Mouse (Mus musculus): ENCODE data around the gene Cux2. TPM values are rescaled to one million over a fixed set of nuclear protein-coding genes. Genes with fewer than 3 reads are reported as not detected.
A peak's percentile ranks its signal among the peaks of the same experiment; 100 is the strongest.
"Not testable (repeated sequence)": the region's sequence is repeated elsewhere in the genome, so short reads cannot be mapped to it uniquely, and the experiment has no call there.

Cux2 gene
- total RNA-seq, 2 experiments from 2014 or later = 0.17 TPM; not detected in 1

- peak; percentile 28; the same call in 1 of the 2 replicates for ATAC-seq (replicated peaks; ENCODE audit: low FRiP score, poor library complexity, severe bottlenecking)
Observed at GRCm38 (mm10) chr5:121848035-121848519, 201.8 kb downstream of the Cux2 start.

- not testable (repeated sequence) for ATAC-seq (replicated peaks; ENCODE audit: low FRiP score, poor library complexity, severe bottlenecking)
Observed at GRCm38 (mm10) chr5:121847269-121847668, 202.6 kb downstream of the Cux2 start.

GRCm38 (mm10) chr5:121846322-121846721 is 203.6 kb downstream of the Cux2 start:
- ATAC-seq (replicated peaks; ENCODE audit: low FRiP score, poor library complexity, severe bottlenecking) = no peak

- ATAC-seq (replicated peaks; ENCODE audit: low FRiP score, poor library complexity, severe bottlenecking) = no peak
Observed at GRCm38 (mm10) chr5:121845361-121845760, 204.5 kb downstream of the Cux2 start.

- peak; percentile 38 for ATAC-seq (replicated peaks; ENCODE audit: low FRiP score, poor library complexity, severe bottlenecking)
Observed at GRCm38 (mm10) chr5:121843138-121843905, 206.6 kb downstream of the Cux2 start.

GRCm38 (mm10) chr5:121842665-121843118 is 207.2 kb downstream of the Cux2 start:
- peak; percentile 88 for ATAC-seq (replicated peaks; ENCODE audit: low FRiP score, poor library complexity, severe bottlenecking)

- no peak for ATAC-seq (replicated peaks; ENCODE audit: low FRiP score, poor library complexity, severe bottlenecking)
Observed at GRCm38 (mm10) chr5:121841973-121842372, 207.9 kb downstream of the Cux2 start.

GRCm38 (mm10) chr5:121841516-121841915 is 208.4 kb downstream of the Cux2 start:
- no peak for ATAC-seq (replicated peaks; ENCODE audit: low FRiP score, poor library complexity, severe bottlenecking)

GRCm38 (mm10) chr5:121839128-121839473 is 210.8 kb downstream of the Cux2 start:
- ATAC-seq (replicated peaks; ENCODE audit: low FRiP score, poor library complexity, severe bottlenecking) = no peak

GRCm38 (mm10) chr5:121838341-121839127 is 211.4 kb downstream of the Cux2 start:
- no peak for ATAC-seq (replicated peaks; ENCODE audit: low FRiP score, poor library complexity, severe bottlenecking)

- ATAC-seq (replicated peaks; ENCODE audit: low FRiP score, poor library complexity, severe bottlenecking) = no peak; the same call in 1 of the 2 replicates
Observed at GRCm38 (mm10) chr5:121837441-121838340, 212.2 kb downstream of the Cux2 start, which contains the start of gene Sh2b3. Sh2b3 (minus strand) TSS chr5:121837646.

- peak; percentile 73 for ATAC-seq (replicated peaks; ENCODE audit: low FRiP score, poor library complexity, severe bottlenecking)
Observed at GRCm38 (mm10) chr5:121836692-121837415, 213.0 kb downstream of the Cux2 start.

- no peak for ATAC-seq (replicated peaks; ENCODE audit: low FRiP score, poor library complexity, severe bottlenecking)
Observed at GRCm38 (mm10) chr5:121835949-121836691, 213.8 kb downstream of the Cux2 start.

GRCm38 (mm10) chr5:121834991-121835747 is 214.7 kb downstream of the Cux2 start:
- no peak for ATAC-seq (replicated peaks; ENCODE audit: low FRiP score, poor library complexity, severe bottlenecking)

- no peak for ATAC-seq (replicated peaks; ENCODE audit: low FRiP score, poor library complexity, severe bottlenecking)
Observed at GRCm38 (mm10) chr5:121834241-121834606, 215.7 kb downstream of the Cux2 start.

GRCm38 (mm10) chr5:121833572-121834240 is 216.2 kb downstream of the Cux2 start:
- no peak for ATAC-seq (replicated peaks; ENCODE audit: low FRiP score, poor library complexity, severe bottlenecking)

GRCm38 (mm10) chr5:121833159-121833558 is 216.7 kb downstream of the Cux2 start:
- no peak for ATAC-seq (replicated peaks; ENCODE audit: low FRiP score, poor library complexity, severe bottlenecking)

All from erythroblast, adult 5-6 weeks (primary cell).